Comparison of ENCODE assay signal across 11 mouse cellular contexts in the genomic region with DNA sequence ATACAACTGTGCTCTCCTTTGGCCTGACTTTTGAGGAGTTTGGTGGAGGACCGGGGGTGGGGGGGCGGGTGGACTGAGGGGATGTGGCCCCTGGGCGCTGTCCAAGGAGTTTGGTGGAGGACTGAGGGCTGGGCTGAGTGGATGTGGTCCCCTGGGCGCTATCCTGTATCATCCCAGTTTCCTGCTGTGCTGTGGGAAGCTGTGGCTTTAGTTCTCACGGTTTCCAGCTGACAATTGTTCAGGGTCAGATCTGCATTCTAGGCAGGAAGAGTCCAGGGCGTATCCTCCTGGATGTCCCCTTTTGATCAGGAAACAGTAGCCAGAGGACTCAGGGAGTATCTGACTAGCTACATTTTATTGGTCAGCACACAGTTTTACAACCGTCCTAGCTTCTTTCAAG. TPM values are rescaled to one million over a fixed set of nuclear protein-coding genes. Genes with fewer than 3 reads are reported as not detected.
DNase-seq lines count a peak whose midpoint lies in the region; ATAC-seq and TF ChIP-seq lines count a peak whose summit lies in the region.
"Had no signal": no experiment of that assay in that cellular context is flagged by ENCODE, and none has a peak within 500 bp of the region (broad histone marks: within the 10 kb centered on the region; RNA-seq: fewer than 3 reads in every experiment).

No protein-coding gene starts in this region.

- peaks cover 6% of the 10 kb centered on the region for H3K4me1 ChIP-seq in limb, embryonic 14.5 days (ENCODE audit: control insufficient read depth, insufficient read depth, low read length)
- H3K4me1 ChIP-seq in limb, embryonic 10.5 days = peaks cover 24% of the 10 kb centered on the region

- TF ChIP-seq POLR2A in limb, embryonic 14.5 days (IDR thresholded peaks at IDR 0.05; ENCODE audit: borderline replicate concordance, extremely low read depth, insufficient read depth, insufficient read length) = no peak

- DNase-seq in adrenal gland, adult 2 months = peak; percentile 29
- DNase-seq in adrenal gland, adult 18-20 months (ENCODE audit: low spot score in 2 of 2) = no peak
- DNase-seq in limb, embryonic 14.5 days (ENCODE audit: low spot score) = peak; percentile 18
- DNase-seq in limb, embryonic 10.5 days (ENCODE audit: low spot score) = no peak
- DNase-seq in heart, postnatal 14 days = peak; percentile 55 to 60
- peak; percentile 68 for DNase-seq in lung, postnatal 36 days
- DNase-seq in cerebellum, postnatal 14 days = no peak
- DNase-seq in right cerebral cortex, postnatal 4 days = no peak
- DNase-seq: embryo, embryonic 11 days had no signal

- no peak overlapping the region for H3K27ac ChIP-seq in limb, embryonic 14.5 days (replicated peaks; ENCODE audit: low read depth, low read length)
- H3K27ac ChIP-seq in limb, embryonic 10.5 days = no peak overlapping the region
- H3K27ac ChIP-seq: limb, embryonic 13.5 days; stomach, postnatal 0 days had no signal

- no peak overlapping the region for H3K4me3 ChIP-seq in limb, embryonic 14.5 days (replicated peaks; ENCODE audit: low read length)
- no peak overlapping the region for H3K4me3 ChIP-seq in limb, embryonic 10.5 days
- H3K4me3 ChIP-seq: limb, embryonic 13.5 days had no signal

- no peak overlapping the region for H3K4me2 ChIP-seq in limb, embryonic 14.5 days (replicated peaks; ENCODE audit: low read depth, low read length, severe bottlenecking)
- H3K4me2 ChIP-seq: limb, embryonic 13.5 days had no signal

- H3K9ac ChIP-seq in limb, embryonic 14.5 days (ENCODE audit: low read depth, low read length, severe bottlenecking) = no peak overlapping the region
- H3K9ac ChIP-seq: limb, embryonic 13.5 days had no signal

- no peak for ATAC-seq in limb, embryonic 14.5 days (ENCODE audit: low FRiP score, low read depth)

- H3K36me3 ChIP-seq in limb, embryonic 14.5 days (ENCODE audit: control insufficient read depth, insufficient read depth, low read length) = peaks cover 22% of the 10 kb centered on the region
- peaks cover 35% of the 10 kb centered on the region for H3K36me3 ChIP-seq in limb, embryonic 10.5 days

- H3K9me3 ChIP-seq in limb, embryonic 14.5 days (ENCODE audit: control insufficient read depth, low read length) = no peaks in the 10 kb centered on the region
- no peaks in the 10 kb centered on the region for H3K9me3 ChIP-seq in limb, embryonic 10.5 days (replicated peaks)
- H3K9me3 ChIP-seq: limb, embryonic 13.5 days had no signal

- no peaks in the 10 kb centered on the region for H3K27me3 ChIP-seq in limb, embryonic 14.5 days (ENCODE audit: control insufficient read depth, insufficient read depth, low read length)
- H3K27me3 ChIP-seq in limb, embryonic 10.5 days (ENCODE audit: low read depth, poor library complexity, severe bottlenecking) = no peaks in the 10 kb centered on the region
- H3K27me3 ChIP-seq: limb, embryonic 13.5 days had no signal

- intact Hi-C loops in heart, postnatal 14 days (cut with DNase I) = no loop called here

- 76% methylated on average over 7 of the region's 7 CpGs for WGBS in limb, embryonic 14.5 days
- WGBS in limb, embryonic 10.5 days = 73% methylated on average over 7 of the region's 7 CpGs

RNA-seq across cellular contexts. Expression of a gene that starts 5.7 kb away (rescaled TPM):
- 10 to 100 TPM; 18.3 to 30.3 TPM for total RNA-seq in adrenal gland, adult 2 months (2021)
- polyA plus RNA-seq in adrenal gland, adult 2 months (2012; rRNA removed) = 10.6 and 10.9 TPM in 2 replicates
- 10 to 100 TPM; 22.6 to 26.2 TPM for total RNA-seq in adrenal gland, adult 18-20 months (2021)
- 41.2 and 48.7 TPM in 2 replicates for polyA plus RNA-seq in limb, embryonic 14.5 days (2012; rRNA removed)
- polyA plus RNA-seq in limb, embryonic 14.5 days (2014; fragmentation: Nextera tagmentation; extraction: Ambion mirVana) = 75.5 and 84.1 TPM in 2 replicates
- 61.2 and 71.6 TPM in 2 replicates for polyA plus RNA-seq in limb, embryonic 10.5 days (2016; fragmentation: Nextera tagmentation; extraction: Ambion mirVana)
- total RNA-seq in heart, postnatal 14 days (2021) = 10 to 100 TPM; 24.4 to 26.6 TPM

RNA-seq across cellular contexts. Expression of a gene that starts 9.2 kb away (rescaled TPM):
- 10 to 100 TPM in 1 of 2 experiments, 1 to 10 TPM in 1; 9.7 to 16.3 TPM for total RNA-seq in adrenal gland, adult 2 months (2021)
- polyA plus RNA-seq in adrenal gland, adult 2 months (2012; rRNA removed) = 8.7 TPM in 2 replicates
- 10 to 100 TPM in 1 of 2 experiments, 1 to 10 TPM in 1; 8.7 to 13.7 TPM for total RNA-seq in adrenal gland, adult 18-20 months (2021)
- polyA plus RNA-seq in limb, embryonic 14.5 days (2012; rRNA removed) = 85.0 and 87.3 TPM in 2 replicates
- 64.7 and 70.4 TPM in 2 replicates for polyA plus RNA-seq in limb, embryonic 14.5 days (2014; fragmentation: Nextera tagmentation; extraction: Ambion mirVana)
- 15.7 and 24.3 TPM in 2 replicates for polyA plus RNA-seq in limb, embryonic 10.5 days (2016; fragmentation: Nextera tagmentation; extraction: Ambion mirVana)
- total RNA-seq in heart, postnatal 14 days (2021) = 10 to 100 TPM; 15.0 to 16.2 TPM

Comparison
In these comparisons a context has a peak if more than half of its experiments do, and no peak if none do; other contexts are left out.
1. DNase-seq: peak in adrenal gland, adult 2 months (single experiment), limb, embryonic 14.5 days (single experiment), heart, postnatal 14 days (2 of 2) and lung, postnatal 36 days (single experiment); none in adrenal gland, adult 18-20 months (0 of 2), limb, embryonic 10.5 days (single experiment), cerebellum, postnatal 14 days (0 of 2) and right cerebral cortex, postnatal 4 days (single experiment).